In genomic region chr2:155622606-155623005, GRCm38 (mm10) we compare ENCODE assay signal across 20 mouse cellular contexts. TPM values are rescaled to one million over a fixed set of nuclear protein-coding genes. Genes with fewer than 3 reads are reported as not detected.
DNase-seq lines count a peak whose midpoint lies in the region; ATAC-seq lines count a peak whose summit lies in the region.
"Had no signal": no experiment of that assay in that cellular context is flagged by ENCODE, and none has a peak within 500 bp of the region (broad histone marks: within the 10 kb centered on the region; RNA-seq: fewer than 3 reads in every experiment).

No protein-coding gene starts in this region.

- peaks cover 29% of the 10 kb centered on the region for H3K27me3 ChIP-seq in liver, embryonic 13.5 days
- peaks cover 8% of the 10 kb centered on the region for H3K27me3 ChIP-seq in forebrain, embryonic 13.5 days

- no peaks in the 10 kb centered on the region for H3K9me3 ChIP-seq in liver, embryonic 13.5 days (replicated peaks)
- H3K9me3 ChIP-seq in forebrain, embryonic 13.5 days (replicated peaks): no peaks in the 10 kb centered on the region
- H3K9me3 ChIP-seq: embryonic facial prominence, embryonic 12.5 days; heart, embryonic 15.5 days; hindbrain, embryonic 15.5 days had no signal

- H3K4me2 ChIP-seq in liver, embryonic 13.5 days: no peak overlapping the region
- no peak overlapping the region for H3K4me2 ChIP-seq in forebrain, embryonic 13.5 days
- H3K4me2 ChIP-seq: embryonic facial prominence, embryonic 12.5 days; heart, embryonic 11.5 days; heart, embryonic 15.5 days; hindbrain, embryonic 15.5 days had no signal

- 24% methylated on average over 11 of the region's 11 CpGs for WGBS in liver, embryonic 13.5 days (ENCODE audit: insufficient replicate concordance)
- WGBS in forebrain, embryonic 13.5 days: 30% methylated on average over 11 of the region's 11 CpGs

- peak; percentile 16 for DNase-seq in retina, postnatal 1 day
- no peak for DNase-seq in retina, embryonic 14.5 days (ENCODE audit: low spot score)
- DNase-seq in ZHBTc4 (ENCODE audit: low read depth, low spot score): peak; percentile 64
- DNase-seq in liver, embryonic 13.5 days: no peak
- no peak for DNase-seq in adrenal gland, postnatal 4 days (ENCODE audit: low spot score in 2 of 2)
- DNase-seq in gastrocnemius, postnatal 4 days (ENCODE audit: low spot score in 2 of 2): no peak
- DNase-seq: adrenal gland, postnatal 10 days; cerebellum, adult 11-12 months; cerebellum, adult 9-10 months; gastrocnemius, postnatal 14 days; heart, adult 2 months; heart, postnatal 14 days had no signal

- no peaks in the 10 kb centered on the region for H3K36me3 ChIP-seq in liver, embryonic 13.5 days
- no peaks in the 10 kb centered on the region for H3K36me3 ChIP-seq in forebrain, embryonic 13.5 days (ENCODE audit: poor library complexity, severe bottlenecking)
- H3K36me3 ChIP-seq: embryonic facial prominence, embryonic 12.5 days; hindbrain, embryonic 15.5 days had no signal

- 0 out of 2 replicates have a peak overlapping the region, but pooled peaks have one; percentile 6 for H3K9ac ChIP-seq in liver, embryonic 13.5 days
- H3K9ac ChIP-seq in forebrain, embryonic 13.5 days: no peak overlapping the region
- H3K9ac ChIP-seq: embryonic facial prominence, embryonic 12.5 days; heart, embryonic 15.5 days; hindbrain, embryonic 15.5 days had no signal

- no peak overlapping the region for H3K4me3 ChIP-seq in liver, embryonic 13.5 days (replicated peaks)
- H3K4me3 ChIP-seq in forebrain, embryonic 13.5 days: no peak overlapping the region
- H3K4me3 ChIP-seq: embryonic facial prominence, embryonic 12.5 days; heart, adult 2 months; heart, embryonic 15.5 days; hindbrain, embryonic 15.5 days had no signal

- no peak for ATAC-seq in liver, embryonic 13.5 days (ENCODE audit: low read depth)
- 0 out of 2 replicates have a peak, but pooled peaks have one; percentile 14 for ATAC-seq in megakaryocyte-erythroid progenitor cell, adult 5-6 weeks (replicated peaks; ENCODE audit: low FRiP score, low TSS enrichment, poor library complexity, severe bottlenecking)
- ATAC-seq in forebrain, embryonic 13.5 days: no peak
- ATAC-seq: forebrain, embryonic 16.5 days; Patski had no signal

- H3K27ac ChIP-seq in liver, embryonic 13.5 days: no peak overlapping the region
- H3K27ac ChIP-seq in forebrain, embryonic 13.5 days: no peak overlapping the region
- H3K27ac ChIP-seq: embryonic facial prominence, embryonic 12.5 days; heart, adult 2 months; heart, embryonic 15.5 days; hindbrain, embryonic 15.5 days had no signal

- peaks cover 69% of the 10 kb centered on the region for H3K4me1 ChIP-seq in liver, embryonic 13.5 days (replicated peaks)
- H3K4me1 ChIP-seq in forebrain, embryonic 13.5 days: no peaks in the 10 kb centered on the region
- H3K4me1 ChIP-seq: embryonic facial prominence, embryonic 12.5 days; hindbrain, embryonic 15.5 days had no signal

RNA-seq across cellular contexts. Expression of gene Myh7b, which starts 11.6 kb away (rescaled TPM):
- 2.2 TPM in 2 replicates for polyA plus RNA-seq in liver, embryonic 13.5 days (2015; fragmentation: Nextera tagmentation; extraction: Ambion mirVana)
- not detected in 2 replicates for total RNA-seq in megakaryocyte-erythroid progenitor cell, adult 5-6 weeks (2014; fragmentation: Nextera tagmentation)
- not detected in 2 replicates for total RNA-seq in megakaryocyte-erythroid progenitor cell, adult 5-6 weeks (2017)
- 0.28 and 0.61 TPM in 2 replicates for polyA plus RNA-seq in forebrain, embryonic 13.5 days (2015; fragmentation: Nextera tagmentation; extraction: Ambion mirVana)
- total RNA-seq in adrenal gland, postnatal 4 days (2021): 1 to 10 TPM in 1 of 2 experiments, under 1 TPM in 1; 0.62 to 1.8 TPM
- total RNA-seq in gastrocnemius, postnatal 4 days (2021): 10 to 100 TPM in 1 of 2 experiments, 1 to 10 TPM in 1; 8.8 to 11.1 TPM

RNA-seq across cellular contexts. Expression of gene Gss, which starts 30.0 kb away (rescaled TPM):
- 67.3 and 68.2 TPM in 2 replicates for polyA plus RNA-seq in liver, embryonic 13.5 days (2015; fragmentation: Nextera tagmentation; extraction: Ambion mirVana)
- total RNA-seq in megakaryocyte-erythroid progenitor cell, adult 5-6 weeks (2014; fragmentation: Nextera tagmentation): 20.2 and 27.0 TPM in 2 replicates
- total RNA-seq in megakaryocyte-erythroid progenitor cell, adult 5-6 weeks (2017): 18.9 and 23.2 TPM in 2 replicates
- 16.7 and 18.7 TPM in 2 replicates for polyA plus RNA-seq in forebrain, embryonic 13.5 days (2015; fragmentation: Nextera tagmentation; extraction: Ambion mirVana)
- 10 to 100 TPM; 38.7 to 39.6 TPM for total RNA-seq in adrenal gland, postnatal 4 days (2021)
- total RNA-seq in gastrocnemius, postnatal 4 days (2021): 10 to 100 TPM; 12.4 to 14.2 TPM

Comparison
In these comparisons a context has a peak if more than half of its experiments do, and no peak if none do; other contexts are left out.
1. DNase-seq: peak in retina, postnatal 1 day (single experiment) and ZHBTc4 (single experiment); none in retina, embryonic 14.5 days (single experiment), liver, embryonic 13.5 days (single experiment), adrenal gland, postnatal 4 days (0 of 2) and gastrocnemius, postnatal 4 days (0 of 2).